Mouse (Mus musculus): Measurements from ENCODE around the gene Pkp2. TPM values are rescaled to one million over a fixed set of nuclear protein-coding genes. Genes with fewer than 3 reads are reported as not detected.
"Not testable (repeated sequence)": the region's sequence is repeated elsewhere in the genome, so short reads cannot be mapped to it uniquely, and the experiment has no call there.

Gene Pkp2
- total and polyA plus RNA-seq, 2 experiments from 2014 or later = 107 to 172 TPM

DNA sequence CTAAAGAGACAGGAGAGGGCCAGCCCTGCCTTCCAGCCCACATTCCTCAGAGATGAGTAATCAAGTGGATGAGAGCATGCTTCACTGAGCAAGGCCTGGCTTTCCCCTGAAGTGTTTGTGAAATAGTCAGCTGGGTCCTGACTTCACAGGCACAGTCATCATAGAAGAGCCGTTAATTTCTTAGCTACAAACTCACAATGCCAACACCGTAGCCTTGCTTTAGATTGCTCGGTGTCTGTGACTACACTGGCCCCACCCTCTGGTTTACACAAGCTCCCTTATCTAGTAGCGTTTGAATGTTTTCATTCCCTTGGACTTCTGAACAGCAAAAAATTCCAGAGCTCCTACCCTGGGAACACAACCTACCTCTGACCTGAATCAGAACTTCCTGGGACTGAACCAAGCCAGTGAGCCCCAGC lies 11.4 kb downstream of the Pkp2 start:
- TF ChIP-seq EP300 (IDR thresholded peaks at IDR 0.05; ENCODE audit: low read depth) (no peak), CTCF (IDR thresholded peaks at IDR 0.05; ENCODE audit: low read depth) (no peak)
- peaks cover 27% of the 10 kb centered on the region for H3K36me3 ChIP-seq (replicated peaks; ENCODE audit: control insufficient read depth, insufficient read depth, low read length)
- H3K9me3 ChIP-seq (replicated peaks; ENCODE audit: control insufficient read depth, low read length) = no peaks in the 10 kb centered on the region
- H3K4me2 ChIP-seq (ENCODE audit: low read depth, low read length) = peak overlapping the region; percentile 15; the same call in 1 of the 2 replicates
- no peak overlapping the region for H3K4me3 ChIP-seq (ENCODE audit: low read depth, low read length)
- peak; percentile 68 for ATAC-seq (ENCODE audit: insufficient read depth, low read depth)
- H3K27ac ChIP-seq (ENCODE audit: low read depth) = peak overlapping the region; percentile 80
- peaks cover 37% of the 10 kb centered on the region for H3K4me1 ChIP-seq (ENCODE audit: control insufficient read depth, insufficient read depth)
- H3K9ac ChIP-seq (replicated peaks; ENCODE audit: low read depth, low read length) = no peak overlapping the region
- no peaks in the 10 kb centered on the region for H3K27me3 ChIP-seq (ENCODE audit: control insufficient read depth, insufficient read depth, low read length)
- 16% methylated on average over 4 of the region's 4 CpGs for WGBS
- DNase-seq (ENCODE audit: low spot score) = peak; percentile 72

DNA sequence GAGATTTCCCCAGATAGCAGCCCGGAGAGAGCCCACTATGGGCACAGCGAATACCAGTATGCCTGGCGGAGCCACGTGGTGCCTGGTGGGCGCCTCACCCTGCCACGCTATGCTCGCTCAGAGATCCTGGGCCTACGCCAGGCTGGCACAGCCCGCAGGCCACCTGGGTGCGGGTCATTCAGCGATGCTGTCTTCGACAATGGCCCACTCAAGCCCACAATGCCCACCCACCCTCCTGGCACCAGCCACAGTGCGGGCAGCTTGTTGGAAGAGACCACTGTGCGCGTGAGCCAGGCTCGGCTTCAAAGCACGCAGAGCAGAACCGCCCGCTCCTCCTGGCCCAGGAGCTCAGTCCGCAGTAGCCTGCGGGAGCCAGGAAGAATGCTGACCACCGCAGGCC lies 12.7 kb downstream of the Pkp2 start:
- Histone ChIP-seq H3K4me2 (ENCODE audit: low read depth, low read length) (no peak overlapping the region), H3K27me3 (ENCODE audit: control insufficient read depth, insufficient read depth, low read length) (no peaks in the 10 kb centered on the region), H3K9me3 (replicated peaks; ENCODE audit: control insufficient read depth, low read length) (no peaks in the 10 kb centered on the region), H3K4me1 (ENCODE audit: control insufficient read depth, insufficient read depth) (peaks cover 35% of the 10 kb centered on the region), H3K36me3 (replicated peaks; ENCODE audit: control insufficient read depth, insufficient read depth, low read length) (peaks cover 36% of the 10 kb centered on the region), H3K4me3 (ENCODE audit: low read depth, low read length) (no peak overlapping the region), H3K27ac (ENCODE audit: low read depth) (0 out of 2 replicates have a peak overlapping the region, but pooled peaks have one; percentile 26), H3K9ac (replicated peaks; ENCODE audit: low read depth, low read length) (no peak overlapping the region)
- DNase-seq (ENCODE audit: low spot score) = no peak
- 85% methylated on average over 22 of the region's 22 CpGs for WGBS
- no peak for TF ChIP-seq CTCF (IDR thresholded peaks at IDR 0.05; ENCODE audit: low read depth)
- TF ChIP-seq EP300 (IDR thresholded peaks at IDR 0.05; ENCODE audit: low read depth) = no peak
- ATAC-seq (ENCODE audit: insufficient read depth, low read depth) = no peak

DNA sequence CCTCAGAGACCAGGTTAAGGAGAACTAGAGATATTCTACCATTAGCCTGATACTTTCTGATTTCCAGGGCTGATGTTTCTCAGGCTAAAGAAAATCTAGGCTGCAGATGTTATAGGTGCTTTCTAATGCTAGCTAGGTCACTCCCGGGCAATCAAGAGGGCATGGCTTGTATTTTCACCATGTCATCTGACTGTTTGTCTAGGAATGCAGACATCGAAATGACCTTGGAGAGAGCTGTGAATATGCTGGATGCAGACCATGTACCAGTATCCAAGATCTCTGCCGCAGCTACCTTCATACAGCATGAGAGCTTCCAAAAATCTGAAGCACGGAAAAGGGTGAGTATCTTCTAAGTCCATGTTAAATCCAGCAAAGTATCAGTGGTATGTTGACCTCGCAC lies 17.3 kb downstream of the Pkp2 start:
- DNase-seq (ENCODE audit: low spot score) = no peak
- Histone ChIP-seq H3K4me2 (ENCODE audit: low read depth, low read length) (no peak overlapping the region), H3K4me1 (ENCODE audit: control insufficient read depth, insufficient read depth) (0 out of 2 replicates have a peak, but pooled peaks cover 8% of the 10 kb centered on the region), H3K27ac (ENCODE audit: low read depth) (peak overlapping the region; percentile 46), H3K4me3 (ENCODE audit: low read depth, low read length) (no peak overlapping the region), H3K9ac (replicated peaks; ENCODE audit: low read depth, low read length) (no peak overlapping the region), H3K9me3 (replicated peaks; ENCODE audit: control insufficient read depth, low read length) (no peaks in the 10 kb centered on the region), H3K36me3 (replicated peaks; ENCODE audit: control insufficient read depth, insufficient read depth, low read length) (peaks cover 55% of the 10 kb centered on the region), H3K27me3 (ENCODE audit: control insufficient read depth, insufficient read depth, low read length) (no peaks in the 10 kb centered on the region)
- ATAC-seq (ENCODE audit: insufficient read depth, low read depth) = peak; percentile 75; the same call in 1 of the 2 replicates
- WGBS = 49% methylated on average over 5 of the region's 5 CpGs
- TF ChIP-seq CTCF (IDR thresholded peaks at IDR 0.05; ENCODE audit: low read depth) (no peak), EP300 (IDR thresholded peaks at IDR 0.05; ENCODE audit: low read depth) (no peak)

DNA sequence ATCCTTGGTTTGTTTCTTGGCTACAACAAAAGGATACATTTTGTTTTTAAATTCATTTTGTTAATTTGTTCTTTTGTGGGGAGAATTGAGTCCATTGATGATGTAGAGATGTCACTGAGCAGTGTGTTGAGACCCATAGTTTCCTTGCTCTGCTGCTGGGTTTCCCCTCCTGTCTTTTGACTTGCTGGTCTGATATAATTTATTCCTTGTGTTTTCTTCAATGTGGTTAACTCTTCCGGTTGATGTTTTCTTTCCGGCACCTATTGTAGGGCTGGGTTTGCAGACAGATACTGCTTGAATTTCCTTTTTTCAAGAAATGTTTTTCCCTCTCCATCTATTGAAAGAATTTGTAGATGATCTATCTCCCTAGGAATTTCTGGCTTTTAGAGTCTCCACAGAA lies 20.8 kb downstream of the Pkp2 start:
- Histone ChIP-seq H3K27me3 (ENCODE audit: control insufficient read depth, insufficient read depth, low read length) (no peaks in the 10 kb centered on the region), H3K36me3 (replicated peaks; ENCODE audit: control insufficient read depth, insufficient read depth, low read length) (peaks cover 54% of the 10 kb centered on the region), H3K4me3 (ENCODE audit: low read depth, low read length) (no peak overlapping the region), H3K9ac (replicated peaks; ENCODE audit: low read depth, low read length) (no peak overlapping the region), H3K4me1 (ENCODE audit: control insufficient read depth, insufficient read depth) (0 out of 2 replicates have a peak, but pooled peaks cover 5% of the 10 kb centered on the region), H3K9me3 (replicated peaks; ENCODE audit: control insufficient read depth, low read length) (no peaks in the 10 kb centered on the region), H3K27ac (ENCODE audit: low read depth) (no peak overlapping the region), H3K4me2 (ENCODE audit: low read depth, low read length) (no peak overlapping the region)
- 64% methylated on average over 2 of the region's 2 CpGs for WGBS
- TF ChIP-seq CTCF (IDR thresholded peaks at IDR 0.05; ENCODE audit: low read depth) = no peak
- no peak for TF ChIP-seq EP300 (IDR thresholded peaks at IDR 0.05; ENCODE audit: low read depth)
- no peak for DNase-seq (ENCODE audit: low spot score)
- ATAC-seq (ENCODE audit: insufficient read depth, low read depth) = no peak

DNA sequence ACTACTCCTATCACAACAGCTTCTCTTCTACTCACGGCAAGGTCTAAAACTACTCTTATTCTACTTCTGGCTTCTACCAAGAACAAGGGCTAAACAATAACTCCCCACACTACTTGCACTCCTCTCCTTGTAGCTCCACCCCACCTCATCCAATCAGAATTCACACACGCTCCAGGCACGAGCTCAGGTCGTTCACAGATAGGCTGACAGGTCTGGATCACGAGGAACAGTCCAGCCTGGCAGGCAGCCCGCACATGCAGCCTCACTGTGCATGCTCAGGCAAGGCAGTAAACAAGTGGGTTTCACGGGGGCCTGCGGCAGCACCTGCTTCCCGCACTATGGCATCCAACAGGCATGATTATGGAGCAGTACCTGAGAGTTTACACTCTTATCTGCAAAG lies 23.6 kb downstream of the Pkp2 start:
- ATAC-seq (ENCODE audit: insufficient read depth, low read depth); DNase-seq (ENCODE audit: low spot score): not testable (repeated sequence)

DNA sequence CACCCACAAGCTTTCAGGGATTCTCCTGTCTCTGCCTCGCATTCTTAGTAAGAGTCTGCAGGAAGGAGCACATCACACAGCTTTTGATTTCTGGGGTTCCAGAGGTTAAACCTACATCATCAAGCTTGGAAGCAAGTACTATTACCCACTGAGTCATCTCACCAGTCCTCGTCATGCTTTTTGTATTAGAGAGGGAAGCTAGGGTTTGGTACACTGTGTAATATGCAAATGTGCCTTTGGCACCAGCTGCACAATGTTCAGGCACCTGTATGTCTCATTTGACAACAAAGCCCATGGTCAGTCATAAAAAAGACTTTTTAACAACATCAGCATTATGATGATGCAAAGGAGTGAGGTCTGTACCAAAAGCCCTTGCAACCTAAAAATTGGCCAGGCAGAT lies 25.2 kb downstream of the Pkp2 start:
- H3K36me3 ChIP-seq (replicated peaks; ENCODE audit: control insufficient read depth, insufficient read depth, low read length) = peaks cover 52% of the 10 kb centered on the region
- H3K27ac ChIP-seq (ENCODE audit: low read depth) = no peak overlapping the region

More for the DNA sequence above, 23.6 kb downstream of the Pkp2 start:
- peaks cover 49% of the 10 kb centered on the region for H3K36me3 ChIP-seq (replicated peaks; ENCODE audit: control insufficient read depth, insufficient read depth, low read length)
- not testable (repeated sequence) for H3K4me1 ChIP-seq (ENCODE audit: control insufficient read depth, insufficient read depth); H3K27ac ChIP-seq (ENCODE audit: low read depth); H3K9me3 ChIP-seq (replicated peaks; ENCODE audit: control insufficient read depth, low read length); H3K4me3 ChIP-seq (ENCODE audit: low read depth, low read length); H3K4me2 ChIP-seq (ENCODE audit: low read depth, low read length); H3K9ac ChIP-seq (replicated peaks; ENCODE audit: low read depth, low read length); H3K27me3 ChIP-seq (ENCODE audit: control insufficient read depth, insufficient read depth, low read length)
- 69% methylated on average over 9 of the region's 9 CpGs for WGBS

More for the DNA sequence above, 25.2 kb downstream of the Pkp2 start:
- Histone ChIP-seq H3K9me3 (replicated peaks; ENCODE audit: control insufficient read depth, low read length) (no peaks in the 10 kb centered on the region), H3K27me3 (ENCODE audit: control insufficient read depth, insufficient read depth, low read length) (no peaks in the 10 kb centered on the region), H3K9ac (replicated peaks; ENCODE audit: low read depth, low read length) (no peak overlapping the region), H3K4me3 (ENCODE audit: low read depth, low read length) (no peak overlapping the region), H3K4me2 (ENCODE audit: low read depth, low read length) (no peak overlapping the region), H3K4me1 (ENCODE audit: control insufficient read depth, insufficient read depth) (no peaks in the 10 kb centered on the region)
- ATAC-seq (ENCODE audit: insufficient read depth, low read depth) (no peak), DNase-seq (ENCODE audit: low spot score) (no peak)
- 83% methylated on average over 2 of the region's 2 CpGs for WGBS
- TF ChIP-seq EP300 (IDR thresholded peaks at IDR 0.05; ENCODE audit: low read depth) (no peak), CTCF (IDR thresholded peaks at IDR 0.05; ENCODE audit: low read depth) (no peak)
